Mouse (Mus musculus) large intestine, adult 2 months (tissue): ENCODE measurements around the gene Olfr309. TPM values are rescaled to one million over a fixed set of nuclear protein-coding genes. Genes with fewer than 3 reads are reported as not detected.
"Not testable (repeated sequence)": the region's sequence is repeated elsewhere in the genome, so short reads cannot be mapped to it uniquely, and the experiment has no call there.

ENCODE experiments used
- DNase-seq: peaks from one replicate; pipeline ENCODE4 v3.0.0-alpha.2; 2012; ENCODE audit warnings: low read depth, low spot score
- WGBS: fragments of 180-500 bp; shearing (Covaris S2); methylation state at CpG from one replicate; pipeline ENCODE4 v1.1.7; 2018; 5-methylcytosine and 5-hydroxymethylcytosine counted together
- polyA plus RNA-seq: library from polyadenylated mRNA; depleted of rRNA; stranded (reverse); fragments of >200 nt; gene quantifications from 2 replicates; pipeline ENCODE4 v1.2.3, GENCODE M21; 2012; rRNA removed

Olfr309 gene
- polyA plus RNA-seq: not detected in 2 replicates

DNA sequence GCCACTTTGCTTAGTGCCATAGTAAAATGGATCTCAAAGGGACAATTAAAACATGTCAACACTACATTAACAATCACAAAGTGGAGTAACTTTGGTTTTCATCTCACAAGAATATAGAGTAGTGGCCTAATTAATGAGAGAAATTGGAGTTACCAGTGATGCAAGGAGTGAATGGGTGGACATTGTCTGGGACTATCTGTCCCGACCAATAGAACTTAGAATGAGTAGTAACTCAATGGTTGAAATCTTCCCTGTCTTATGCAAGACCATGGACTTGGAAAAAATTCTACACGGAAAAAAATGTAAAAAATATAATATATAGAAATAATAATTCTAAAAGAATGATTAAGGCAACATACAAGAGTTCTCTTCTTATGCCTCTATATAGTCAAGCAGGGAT, at the start of gene Olfr309:
Olfr309 (minus strand) TSS at position 101 of the 400 bp plus-strand sequence.
- 71% methylated on average over 2 of the region's 2 CpGs for WGBS

DNA sequence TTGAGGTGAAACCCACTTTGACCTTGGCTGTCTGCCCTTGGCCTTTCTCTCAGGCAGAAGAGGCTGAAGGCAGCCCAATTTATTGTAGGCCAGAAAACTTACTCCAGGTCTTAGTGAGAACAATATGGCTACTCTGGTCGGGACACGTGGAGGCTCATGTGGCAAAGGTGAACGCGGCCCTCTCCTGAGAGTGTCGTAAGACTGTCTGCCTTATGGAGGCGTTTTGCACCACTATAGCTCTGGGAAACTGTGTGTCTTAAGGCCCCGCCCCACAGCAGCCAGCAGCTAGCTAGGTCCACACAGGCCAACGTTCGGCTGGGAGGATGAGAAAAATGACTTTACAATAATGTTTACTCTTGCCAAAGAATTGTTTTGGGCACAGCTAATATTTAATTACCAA, 32.8 kb upstream of the Olfr309 start:
- WGBS: 82% methylated on average over 9 of the region's 9 CpGs
- DNase-seq: not testable (repeated sequence)

More for the DNA sequence above, at the start of gene Olfr309:
- no peak for DNase-seq

DNA sequence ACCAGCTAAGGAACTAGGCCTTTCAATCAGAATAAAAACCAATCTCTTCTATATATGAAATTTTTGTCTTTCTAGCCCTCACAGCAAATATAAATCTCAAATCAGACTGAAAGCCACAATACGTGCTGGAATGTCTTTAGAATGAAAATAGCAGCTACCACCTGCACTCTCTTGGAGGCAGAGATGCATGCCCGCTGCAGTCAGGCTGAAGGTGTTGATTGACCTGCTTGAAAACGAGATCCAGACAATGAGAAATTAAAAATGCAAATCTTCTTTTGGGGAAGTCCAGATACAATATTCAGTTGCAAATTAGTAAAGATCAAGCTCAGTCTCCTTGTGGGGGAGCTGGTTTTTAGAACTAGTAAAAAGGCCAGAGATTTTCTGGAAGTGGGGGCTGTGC, 30.7 kb upstream of the Olfr309 start:
- no peak for DNase-seq
- 67% methylated on average over 3 of the region's 3 CpGs for WGBS

DNA sequence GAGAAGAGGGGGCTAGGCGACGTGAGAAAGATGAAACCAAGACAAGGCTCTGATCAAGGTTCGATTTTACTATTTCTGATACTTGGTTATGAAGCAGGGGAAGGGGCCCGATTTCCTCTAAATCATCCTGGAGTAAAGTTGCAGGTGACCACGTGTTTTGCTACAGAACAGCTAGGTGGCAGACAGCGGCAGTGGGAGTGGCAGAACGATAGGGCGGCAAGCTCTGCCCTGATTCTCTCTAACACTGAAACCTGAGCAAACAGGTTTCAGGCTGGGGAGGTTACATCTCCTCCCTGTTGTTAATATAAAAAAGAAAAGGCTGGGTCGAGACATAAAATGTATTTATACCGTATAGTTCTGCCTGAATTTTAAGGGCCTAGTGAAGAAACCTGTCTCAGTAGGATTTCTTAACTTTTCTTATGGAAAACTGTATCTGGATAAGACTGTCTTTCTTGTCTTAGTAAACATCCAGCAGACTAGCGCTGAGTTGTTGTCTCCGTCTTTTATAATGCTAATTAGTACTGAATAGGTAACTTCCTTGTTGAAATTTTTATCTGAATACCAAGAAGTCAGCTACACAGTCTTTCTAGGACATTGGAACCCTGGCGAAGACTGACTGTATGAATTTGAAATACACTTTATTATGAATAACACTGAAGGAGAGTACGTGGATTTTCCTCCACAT, 29.5 kb upstream of the Olfr309 start:
- WGBS: 56% methylated on average over 14 of the region's 14 CpGs
- DNase-seq: no peak

DNA sequence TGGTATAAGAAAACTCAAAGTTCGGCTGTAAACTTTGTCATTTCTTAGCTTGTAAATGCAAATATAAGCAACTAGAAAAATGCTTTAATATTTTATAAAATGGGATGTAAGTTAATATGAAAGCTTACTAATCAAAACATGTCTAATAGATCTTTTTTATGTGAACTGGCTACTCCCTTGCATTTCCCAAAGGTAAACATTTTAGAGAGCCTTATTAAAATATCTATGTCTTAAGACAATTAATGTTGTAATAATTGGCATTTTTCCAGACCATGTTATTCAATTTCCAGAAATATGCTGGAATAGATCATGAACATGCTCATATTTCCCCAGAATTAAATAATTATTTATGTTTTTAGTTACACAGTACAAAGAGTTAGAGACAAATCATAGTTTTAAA, 24.0 kb upstream of the Olfr309 start, which contains the start of gene Olfr307:
Olfr307 (minus strand) TSS at position 101 of the 400 bp plus-strand sequence.
- 61% methylated on average over 1 of the region's 1 CpGs for WGBS

DNA sequence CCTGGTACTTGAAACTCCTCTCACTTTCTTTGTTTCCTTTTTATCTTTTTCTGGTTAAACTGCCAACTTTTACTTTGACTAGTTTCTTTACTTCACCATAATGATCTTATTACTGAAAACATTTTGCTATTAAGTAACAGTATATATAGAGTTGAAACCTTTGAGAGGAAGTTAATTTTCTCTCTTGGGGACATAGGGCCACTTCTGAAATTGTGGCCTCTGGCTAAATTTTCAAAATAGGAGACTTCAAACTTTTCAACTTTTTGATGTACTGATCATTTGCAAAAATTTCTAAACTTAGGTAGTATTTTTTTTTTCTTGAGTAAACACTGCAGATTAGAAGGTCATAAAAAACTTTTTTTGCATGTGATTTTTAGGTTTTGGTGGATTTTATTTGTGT, 12.0 kb upstream of the Olfr309 start, which contains the start of gene Olfr308:
Olfr308 (minus strand) TSS at position 101 of the 400 bp plus-strand sequence.
- no peak for DNase-seq

More for the DNA sequence above, 24.0 kb upstream of the Olfr309 start, which contains the start of gene Olfr307:
- DNase-seq: no peak

DNA sequence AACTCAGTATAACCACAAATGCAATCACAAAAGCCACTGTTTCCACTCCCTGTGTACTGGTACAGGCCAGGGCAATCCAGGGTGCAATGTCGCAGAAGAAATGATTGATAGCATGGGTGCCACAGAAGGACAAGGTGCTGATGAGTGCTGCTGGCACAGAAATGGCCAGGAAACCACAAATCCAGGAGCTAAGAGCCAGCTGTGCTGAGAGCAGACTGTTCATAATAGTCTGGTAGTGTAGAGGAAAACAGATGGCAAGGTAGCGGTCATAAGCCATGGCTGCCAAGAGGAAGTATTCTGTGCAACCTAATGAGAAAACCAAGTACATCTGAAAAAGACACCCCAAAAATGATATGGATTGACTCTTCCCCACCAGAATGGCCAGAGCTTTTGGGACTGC, 7.8 kb upstream of the Olfr309 start:
- WGBS: 83% methylated on average over 2 of the region's 2 CpGs
- DNase-seq: no peak

DNA sequence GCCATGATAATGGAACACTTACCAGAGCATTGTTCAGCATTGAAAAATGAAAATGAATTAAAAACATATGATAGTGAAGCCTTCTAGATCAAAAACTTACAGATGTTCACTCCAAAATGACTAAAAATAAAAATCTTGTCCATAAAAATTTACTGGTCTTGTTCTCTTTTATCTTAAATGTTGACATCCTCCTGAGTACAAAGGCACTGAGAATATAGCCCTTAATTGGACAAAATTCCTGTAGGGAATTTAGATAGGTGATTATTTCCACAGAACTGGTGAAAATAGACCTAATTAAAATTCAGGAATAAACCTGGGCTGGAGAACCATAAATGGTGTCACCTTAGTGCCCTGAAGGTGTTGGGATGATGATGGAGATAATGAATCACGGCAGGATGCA, 36.4 kb downstream of the Olfr309 start, which contains the start of gene Olfr310:
Olfr310 (minus strand) TSS at position 101 of the 400 bp plus-strand sequence.
- WGBS: 74% methylated on average over 1 of the region's 1 CpGs
- DNase-seq: no peak

Other genes starting within 250 kb of the Olfr309 start
- gene Vmn2r75, start 141.9 kb downstream of the Olfr309 start, polyA plus RNA-seq: not detected in 2 replicates
- not detected in 2 replicates for gene Vmn2r76, start 67.4 kb downstream of the Olfr309 start, polyA plus RNA-seq
- gene Olfr310, start 36.5 kb downstream of the Olfr309 start, polyA plus RNA-seq: not detected in 2 replicates
- not detected in 2 replicates for gene Olfr308, start 11.9 kb upstream of the Olfr309 start, polyA plus RNA-seq
- gene Olfr307, start 23.9 kb upstream of the Olfr309 start, polyA plus RNA-seq: not detected in 2 replicates
- not detected in 2 replicates for gene Olfr305, start 53.2 kb upstream of the Olfr309 start, polyA plus RNA-seq
- gene Olfr304, start 73.0 kb upstream of the Olfr309 start, polyA plus RNA-seq: not detected in 2 replicates
- gene Olfr303, start 84.1 kb upstream of the Olfr309 start, polyA plus RNA-seq: not detected in 2 replicates
- not detected in 2 replicates for gene Olfr301, start 90.1 kb upstream of the Olfr309 start, polyA plus RNA-seq
- gene Olfr299, start 146.2 kb upstream of the Olfr309 start, polyA plus RNA-seq: not detected in 2 replicates
- not detected in 2 replicates for gene Olfr298, start 178.8 kb upstream of the Olfr309 start, polyA plus RNA-seq
- gene Olfr297, start 206.3 kb upstream of the Olfr309 start, polyA plus RNA-seq: not detected in 2 replicates